Mouse (Mus musculus) left cerebral cortex, adult 9 months (tissue): Measurements from ENCODE around the gene Med10.
A peak's percentile ranks its signal among the peaks of the same experiment; 100 is the strongest.

Experiments
- DNase-seq, 2 experiments: peaks; one replicate each; pipeline ENCODE4 v3.0.0; 2022; ENCODE audit warnings: low spot score in 2 of 2

The Med10 gene

DNA sequence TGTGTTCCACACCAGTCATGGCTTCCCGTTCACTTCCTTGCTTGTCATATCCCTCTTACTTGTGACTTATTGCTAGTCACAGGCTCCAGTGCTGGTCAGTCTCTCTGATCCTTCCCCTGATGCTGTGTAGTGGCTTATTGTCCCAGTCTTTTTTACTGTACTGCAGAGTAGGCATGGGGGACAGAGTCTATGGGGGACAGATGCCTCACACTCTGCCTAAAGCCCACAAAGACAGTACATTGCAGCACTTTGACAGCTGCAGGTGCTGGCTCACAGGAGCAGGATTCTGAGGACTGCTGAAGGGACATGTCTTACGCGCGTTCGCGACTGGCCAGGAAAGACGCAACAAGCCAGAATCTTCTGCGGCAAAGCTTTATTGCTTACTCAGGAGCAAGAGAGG lies 28.4 kb downstream of the Med10 start:
- no peak for DNase-seq

DNA sequence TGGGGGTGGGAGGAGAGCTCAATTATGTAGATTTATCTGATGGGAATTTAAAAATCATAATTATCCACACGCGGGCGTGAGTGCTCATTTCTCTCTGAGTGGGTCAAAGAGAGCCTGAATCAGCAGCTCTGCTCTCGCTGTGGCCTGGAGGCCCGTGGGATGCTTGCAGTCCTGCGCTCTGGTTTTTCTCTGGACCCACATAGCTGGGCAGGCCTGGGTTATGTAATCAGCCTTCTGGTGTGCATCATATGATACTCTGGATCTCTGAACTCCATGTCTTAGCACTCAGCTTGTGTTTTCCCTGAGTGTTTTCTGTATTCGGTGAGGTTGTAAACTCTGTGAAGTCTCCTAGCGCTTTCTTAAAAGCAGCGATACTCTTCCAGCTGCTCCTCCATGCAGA lies 30.4 kb downstream of the Med10 start:
- DNase-seq = peak in 1 of 2 experiments; percentile 32

DNA sequence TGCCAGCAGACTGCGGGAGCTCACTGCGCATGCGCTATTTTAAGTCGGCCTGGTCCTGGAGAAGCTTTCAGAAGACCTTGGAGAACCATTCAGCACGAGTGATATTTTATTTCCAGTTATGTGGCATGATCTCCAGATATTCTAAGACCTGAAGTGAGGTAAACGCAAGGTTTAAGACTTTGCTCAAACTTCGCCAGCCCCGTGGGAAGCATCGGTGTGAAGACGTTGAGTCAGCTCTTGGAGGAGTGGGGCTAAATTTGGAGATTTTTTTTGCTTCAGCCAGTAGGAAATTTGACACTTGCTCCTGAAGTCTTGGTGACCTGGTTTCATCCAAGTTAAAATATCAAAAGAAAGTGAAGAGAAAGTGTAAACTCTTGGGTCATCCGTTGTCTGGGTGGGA lies 31.2 kb downstream of the Med10 start:
- DNase-seq = no peak

DNA sequence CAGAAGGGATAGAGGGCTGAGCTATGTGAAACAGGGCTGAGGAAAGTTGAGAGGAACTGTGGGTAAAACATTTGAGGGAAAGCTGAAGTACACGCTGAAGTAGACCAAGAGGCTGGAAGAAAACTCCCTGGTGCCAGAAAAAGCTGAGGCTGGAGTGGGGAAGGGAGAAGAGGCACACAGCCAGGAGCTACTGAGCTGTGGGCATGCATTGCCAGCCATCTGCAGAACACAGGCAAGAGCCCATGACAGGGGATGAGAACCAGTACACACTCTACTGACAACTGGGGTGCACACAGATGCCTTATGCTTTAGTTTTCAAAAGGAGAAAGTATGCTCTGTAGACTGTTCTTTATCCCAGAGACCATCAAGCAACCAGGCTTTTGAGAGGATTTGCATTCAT lies 43.4 kb downstream of the Med10 start:
- DNase-seq = peak in 1 of 2 experiments; percentile 50

DNA sequence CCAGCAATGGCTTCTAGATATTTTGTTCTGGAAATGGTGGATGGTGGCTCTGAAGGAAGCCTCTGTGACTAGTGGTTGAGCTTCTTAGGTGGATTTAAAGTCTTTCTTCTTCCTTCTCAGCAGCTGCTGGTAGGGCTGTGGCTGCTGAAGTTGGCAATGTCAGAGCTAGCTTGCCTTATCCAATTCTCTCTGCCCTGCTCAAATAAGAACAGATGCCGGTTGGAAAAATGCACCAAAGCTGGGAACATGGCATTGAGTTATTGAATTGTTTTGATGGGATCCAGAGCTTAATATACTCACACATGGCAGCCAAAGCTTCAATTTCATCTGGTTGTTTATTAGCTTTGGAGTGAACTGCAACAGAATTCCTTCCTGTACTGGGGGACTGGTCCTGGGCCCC lies 47.4 kb downstream of the Med10 start:
- DNase-seq = no peak

DNA sequence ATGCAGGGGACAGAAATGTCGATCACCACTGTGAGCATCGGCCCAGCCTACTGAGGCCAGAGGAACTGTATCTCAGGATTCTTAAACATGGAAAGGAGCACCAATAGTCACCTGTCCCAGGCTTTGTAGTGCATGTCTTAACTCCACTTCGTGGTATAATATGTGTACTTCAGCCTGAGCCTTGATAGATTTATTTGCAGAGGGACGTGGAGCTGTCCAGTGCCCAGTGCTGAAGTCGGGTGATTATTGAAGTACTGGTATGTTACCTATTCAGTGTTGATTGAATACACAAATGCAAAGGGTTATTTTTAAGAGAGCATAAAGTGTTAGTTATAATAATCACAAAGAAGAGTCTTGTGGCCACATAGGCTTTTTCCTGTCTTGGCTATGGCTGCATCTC lies 50.1 kb downstream of the Med10 start:
- DNase-seq = no peak

DNA sequence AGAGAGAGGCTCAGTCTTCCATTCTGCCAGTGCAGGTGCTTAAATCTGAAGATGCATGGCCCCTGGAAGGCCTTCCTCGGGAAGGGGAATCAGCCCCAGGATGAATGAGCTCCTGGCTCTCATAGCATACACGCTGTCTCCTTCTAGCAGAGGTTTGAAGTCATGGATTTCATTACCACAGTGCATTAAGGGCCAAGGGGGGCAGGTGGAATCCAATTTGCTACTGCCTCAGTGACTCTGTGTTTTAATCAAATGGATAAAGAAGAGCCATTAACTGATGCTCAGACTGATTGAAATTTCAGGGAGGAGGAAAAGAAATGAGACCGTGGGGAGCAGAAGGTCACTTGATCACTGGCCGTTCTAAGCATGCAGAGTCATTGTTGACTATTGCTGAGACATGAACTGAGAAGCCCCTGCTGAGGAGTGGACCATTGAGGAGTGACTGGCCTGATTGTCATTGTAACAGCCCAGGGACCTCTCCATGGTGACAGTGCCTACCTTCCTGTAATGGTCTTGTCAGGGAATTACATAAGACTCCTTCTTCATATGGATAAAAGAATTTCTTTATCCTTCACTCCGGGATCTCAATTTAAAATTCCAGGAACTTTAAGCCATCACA lies 51.3 kb downstream of the Med10 start:
- DNase-seq = no peak

DNA sequence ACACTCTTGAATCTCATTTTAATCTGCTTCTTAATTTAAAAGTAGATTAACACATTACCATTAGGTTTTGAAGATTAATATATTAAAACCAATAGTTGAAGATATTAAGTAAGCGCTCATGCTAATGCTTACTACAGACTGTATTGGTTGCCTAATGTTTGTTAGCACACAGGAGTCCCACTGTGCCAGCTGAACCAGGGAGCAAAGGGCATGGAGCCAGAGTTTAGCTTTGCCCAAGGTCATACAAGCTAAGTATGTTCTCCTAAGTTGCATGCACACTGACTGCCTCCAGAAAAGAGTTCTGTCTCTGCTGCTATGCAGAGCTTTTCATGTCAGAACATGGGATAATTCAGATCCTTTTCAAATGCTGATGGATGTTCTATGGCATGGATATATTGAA lies 53.7 kb downstream of the Med10 start:
- DNase-seq = no peak

DNA sequence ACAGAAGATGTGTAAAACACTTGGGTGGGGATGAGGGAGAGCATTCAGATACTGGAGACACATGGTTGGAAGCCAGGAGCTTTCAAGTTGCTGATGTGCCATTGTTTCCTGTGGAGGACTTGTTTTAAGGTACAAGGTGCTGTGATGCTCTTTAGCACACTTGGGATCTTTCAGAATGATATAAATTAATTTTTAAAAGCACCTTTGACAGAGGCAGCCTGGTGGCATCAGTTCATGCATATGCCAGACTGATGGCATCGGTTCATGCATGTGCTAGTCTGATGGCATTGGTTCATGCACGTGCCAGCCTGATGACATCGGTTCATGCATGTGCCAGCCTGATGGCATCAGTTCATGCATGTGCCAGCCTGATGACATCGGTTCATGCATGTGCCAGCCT lies 60.1 kb downstream of the Med10 start:
- no peak for DNase-seq

DNA sequence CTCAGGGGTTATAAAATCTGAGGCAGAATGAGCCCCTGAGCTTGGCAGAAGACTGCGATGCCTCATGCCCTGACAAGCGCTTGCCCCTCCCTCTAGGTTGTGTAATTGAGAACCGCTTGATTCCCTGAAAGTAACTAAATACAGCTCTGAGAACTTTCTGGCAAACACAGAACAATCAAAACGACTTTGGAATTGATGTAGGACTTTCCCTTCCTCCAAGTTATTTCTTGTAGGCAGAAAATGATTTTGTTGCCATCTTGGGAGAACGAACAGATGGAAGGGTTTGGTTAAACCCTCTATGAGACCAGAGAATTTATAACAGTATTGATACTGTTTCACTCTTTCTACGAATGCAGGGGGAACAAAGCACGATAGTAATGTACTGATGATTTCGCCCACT lies 62.7 kb downstream of the Med10 start:
- no peak for DNase-seq
